Mouse (Mus musculus) brain, embryonic 14.5 days (tissue): ENCODE measurements around the gene Gm17174. TPM values are rescaled to one million over a fixed set of nuclear protein-coding genes. Genes with fewer than 3 reads are reported as not detected.
"Not testable (repeated sequence)": the region's sequence is repeated elsewhere in the genome, so short reads cannot be mapped to it uniquely, and the experiment has no call there.

Source experiments
- DNase-seq: peaks from one replicate; pipeline ENCODE4 v3.0.0-alpha.2; 2011; ENCODE audit warnings: low read depth
- CTCF ChIP-seq: fragments of 200-500 bp; IDR thresholded peaks from 2 replicates; pipeline ENCODE4 v1.5.1; 2012; ENCODE audit warnings: inconsistent platforms, mild to moderate bottlenecking, moderate library complexity, borderline replicate concordance; ENCODE audit not compliant: insufficient read depth, insufficient read length; ENCODE audit errors: extremely low read depth
- POLR2A ChIP-seq: fragments of 200-500 bp; IDR thresholded peaks from 2 replicates; pipeline ENCODE4 v1.6.1; 2012; ENCODE audit warnings: mild to moderate bottlenecking, inconsistent platforms, borderline replicate concordance; ENCODE audit not compliant: poor library complexity, insufficient read depth, insufficient read length, severe bottlenecking; ENCODE audit errors: extremely low read depth
- polyA plus RNA-seq: library from polyadenylated mRNA; depleted of rRNA; stranded (reverse); fragments of >200 nt; gene quantifications from 2 replicates; pipeline ENCODE4 v1.2.3, GENCODE M21; 2012; rRNA removed

Gm17174 gene
- polyA plus RNA-seq: not detected in 2 replicates

GRCm38 (mm10) chr14:51592039-51592438, at the start of gene Gm17174:
Gene Gm17174 (minus strand): TSS chr14:51592139.
- DNase-seq: not testable (repeated sequence)

- not testable (repeated sequence) for DNase-seq
Measured at GRCm38 (mm10) chr14:51635566-51635965, 43.6 kb upstream of the Gm17174 start, which contains the start of gene Gm4181. Gene Gm4181 (minus strand): TSS chr14:51635666.

GRCm38 (mm10) chr14:51632426-51632825, 40.5 kb upstream of the Gm17174 start:
- not testable (repeated sequence) for DNase-seq

GRCm38 (mm10) chr14:51611210-51611609, 19.3 kb upstream of the Gm17174 start, which contains the start of gene Gm17078:
Gene Gm17078 (minus strand): TSS chr14:51611310.
- no peak for DNase-seq
- TF ChIP-seq POLR2A (no peak), CTCF (no peak)

GRCm38 (mm10) chr14:51573963-51574362, 18.0 kb downstream of the Gm17174 start, which contains the start of gene Gm17175:
Gene Gm17175 (minus strand): TSS chr14:51574063.
- DNase-seq: not testable (repeated sequence)

GRCm38 (mm10) chr14:51552490-51552889, 39.4 kb downstream of the Gm17174 start, which contains the start of gene Gm5622:
Gene Gm5622 (plus strand): TSS chr14:51552790.
- TF ChIP-seq CTCF (no peak), POLR2A (no peak)

More at GRCm38 (mm10) chr14:51552490-51552889, 39.4 kb downstream of the Gm17174 start, which contains the start of gene Gm5622:
- DNase-seq: no peak

Other genes with a start within 250 kb of the Gm17174 start
- not detected in 2 replicates for gene Gm7247, start 230.4 kb downstream of the Gm17174 start, polyA plus RNA-seq
- gene Vmn2r88, start 181.3 kb downstream of the Gm17174 start, polyA plus RNA-seq: not detected in 2 replicates
- not detected in 2 replicates for gene Vmn2r89, start 140.3 kb downstream of the Gm17174 start, polyA plus RNA-seq
- gene Gm5622, start 39.3 kb downstream of the Gm17174 start, polyA plus RNA-seq: not detected in 2 replicates
- not detected in 2 replicates for gene Gm17175, start 18.1 kb downstream of the Gm17174 start, polyA plus RNA-seq
- not detected in 2 replicates for gene Gm17078, start 19.2 kb upstream of the Gm17174 start, polyA plus RNA-seq
- gene Gm4181, start 43.5 kb upstream of the Gm17174 start, polyA plus RNA-seq: not detected in 2 replicates
- not detected in 2 replicates for gene Gm17079, start 103.3 kb upstream of the Gm17174 start, polyA plus RNA-seq
- not detected in 2 replicates for gene Gm5800, start 125.0 kb upstream of the Gm17174 start, polyA plus RNA-seq
- gene Ang4, start 181.5 kb upstream of the Gm17174 start, polyA plus RNA-seq: not detected in 2 replicates
- not detected in 2 replicates for gene AY358078, start 207.9 kb upstream of the Gm17174 start, polyA plus RNA-seq